Mouse (Mus musculus): ENCODE results near the gene Otud3.
"Not testable (repeated sequence)": the region's sequence is repeated elsewhere in the genome, so short reads cannot be mapped to it uniquely, and the experiment has no call there.

Otud3 gene

GRCm38 (mm10) chr4:138913797-138914196 is at the start of gene Otud3:
Gene Otud3 (minus strand): TSS chr4:138913945.
- DNase-seq (ENCODE audit: low read depth) = peak; percentile 87

- no peak for DNase-seq (ENCODE audit: low read depth)
These were observed 49.0 kb upstream of the Otud3 start for GRCm38 (mm10) chr4:138962719-138963118.

GRCm38 (mm10) chr4:138959926-138960325 is 46.2 kb upstream of the Otud3 start:
- DNase-seq (ENCODE audit: low read depth) = no peak

DNA sequence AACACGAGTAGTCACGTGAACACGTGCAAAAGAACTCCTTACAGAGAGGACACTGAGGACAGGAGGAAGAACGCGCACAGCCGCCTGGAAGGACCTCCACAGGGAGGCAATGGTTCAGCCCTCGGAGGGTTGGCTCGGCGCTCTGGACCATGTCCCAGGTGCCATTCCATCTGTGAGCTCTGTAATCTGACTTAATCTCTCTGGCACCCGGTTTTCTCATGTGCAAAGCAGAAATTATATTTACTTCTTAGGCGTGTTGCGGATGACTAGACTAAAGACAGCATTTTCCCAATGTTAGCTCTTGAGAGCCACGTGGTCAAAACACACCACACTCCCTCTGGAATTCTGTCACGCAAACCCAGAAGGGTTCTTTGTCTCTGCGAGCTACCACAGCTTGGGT is 45.4 kb upstream of the Otud3 start:
- DNase-seq (ENCODE audit: low read depth) = no peak

DNA sequence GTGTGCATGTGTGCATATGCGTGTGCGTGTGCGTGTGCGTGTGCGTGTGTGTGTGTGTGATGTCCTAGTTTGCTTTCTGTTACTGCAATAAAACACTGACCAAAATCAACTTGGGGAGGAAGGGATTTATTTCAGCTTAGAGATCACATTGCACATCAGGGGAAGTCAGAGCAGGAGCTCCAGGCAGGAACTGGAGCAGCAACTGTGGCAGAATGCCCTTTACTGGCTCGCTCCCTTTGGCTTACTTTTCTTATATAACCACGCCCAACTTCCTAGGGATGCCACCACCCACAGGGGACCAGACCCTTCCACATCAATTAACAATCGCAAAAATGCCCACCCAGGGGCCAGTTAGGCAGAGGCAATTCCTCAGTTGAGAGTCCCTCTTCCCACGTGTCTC is 44.9 kb upstream of the Otud3 start:
- no peak for DNase-seq (ENCODE audit: low read depth)

DNA sequence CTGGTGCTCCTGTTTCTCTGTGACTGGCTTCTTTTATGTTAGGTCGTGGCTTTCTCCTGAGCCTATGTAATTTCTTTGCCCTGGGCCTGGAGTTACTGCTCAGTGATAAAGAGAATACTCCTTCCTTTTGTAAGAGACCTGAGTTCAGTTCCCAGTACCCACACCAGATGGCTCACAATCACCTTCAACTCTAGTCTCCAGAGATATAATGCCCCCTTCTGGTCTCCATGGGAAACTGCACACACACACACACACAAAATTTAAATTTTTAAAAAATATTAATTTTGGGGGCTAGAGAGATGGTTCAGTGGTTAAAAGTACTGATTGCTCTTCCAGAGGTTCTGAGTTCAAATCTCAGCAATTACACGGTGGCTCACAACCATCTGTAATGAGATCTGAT is 34.5 kb upstream of the Otud3 start:
- DNase-seq (ENCODE audit: low read depth) = no peak

GRCm38 (mm10) chr4:138943730-138944129 is 30.0 kb upstream of the Otud3 start:
- DNase-seq (ENCODE audit: low read depth) = peak; percentile 89

DNA sequence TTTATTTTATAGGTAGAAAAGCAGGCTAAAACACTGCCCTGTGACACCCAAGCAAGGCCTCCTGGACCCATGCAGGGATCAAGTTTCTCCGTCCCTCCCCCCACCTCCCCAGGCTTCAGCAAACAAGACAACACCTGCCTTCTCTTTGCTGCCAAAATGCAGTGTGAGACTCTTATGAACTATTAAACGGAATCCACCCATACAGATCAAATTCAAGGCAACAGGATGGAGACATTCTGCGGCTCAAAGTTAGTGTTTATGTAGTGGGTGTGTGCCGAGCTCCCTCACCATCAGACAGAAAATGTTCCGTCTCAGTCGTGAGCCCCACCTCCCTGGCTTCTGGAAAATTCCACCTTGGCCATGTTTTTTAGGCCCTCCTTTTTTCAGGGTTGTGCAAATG is 28.2 kb upstream of the Otud3 start:
- no peak for DNase-seq (ENCODE audit: low read depth)

GRCm38 (mm10) chr4:138941401-138941800 is 27.7 kb upstream of the Otud3 start:
- DNase-seq (ENCODE audit: low read depth) = no peak

DNA sequence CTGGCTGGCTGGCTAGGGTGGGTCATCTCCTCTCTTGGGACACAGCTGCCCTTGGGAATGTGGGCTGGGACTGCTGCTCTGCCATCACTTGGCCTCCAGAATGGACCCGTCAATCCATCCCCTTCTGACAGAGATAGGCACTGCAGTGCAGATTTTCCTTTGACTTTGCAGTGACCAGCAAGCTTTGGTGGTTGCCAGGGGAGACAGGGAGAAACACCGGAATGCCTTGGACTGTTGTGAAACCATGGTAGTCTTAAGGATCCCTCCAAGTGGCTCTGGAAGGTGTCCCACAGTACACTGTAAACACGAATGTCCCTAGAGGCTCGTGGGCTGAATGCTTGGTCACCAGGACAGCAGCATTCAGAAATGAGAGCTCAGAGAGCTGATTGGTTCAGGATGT is 25.7 kb upstream of the Otud3 start:
- no peak for DNase-seq (ENCODE audit: low read depth)

- DNase-seq (ENCODE audit: low read depth) = no peak
These were observed 24.9 kb upstream of the Otud3 start for GRCm38 (mm10) chr4:138938495-138939269.

DNA sequence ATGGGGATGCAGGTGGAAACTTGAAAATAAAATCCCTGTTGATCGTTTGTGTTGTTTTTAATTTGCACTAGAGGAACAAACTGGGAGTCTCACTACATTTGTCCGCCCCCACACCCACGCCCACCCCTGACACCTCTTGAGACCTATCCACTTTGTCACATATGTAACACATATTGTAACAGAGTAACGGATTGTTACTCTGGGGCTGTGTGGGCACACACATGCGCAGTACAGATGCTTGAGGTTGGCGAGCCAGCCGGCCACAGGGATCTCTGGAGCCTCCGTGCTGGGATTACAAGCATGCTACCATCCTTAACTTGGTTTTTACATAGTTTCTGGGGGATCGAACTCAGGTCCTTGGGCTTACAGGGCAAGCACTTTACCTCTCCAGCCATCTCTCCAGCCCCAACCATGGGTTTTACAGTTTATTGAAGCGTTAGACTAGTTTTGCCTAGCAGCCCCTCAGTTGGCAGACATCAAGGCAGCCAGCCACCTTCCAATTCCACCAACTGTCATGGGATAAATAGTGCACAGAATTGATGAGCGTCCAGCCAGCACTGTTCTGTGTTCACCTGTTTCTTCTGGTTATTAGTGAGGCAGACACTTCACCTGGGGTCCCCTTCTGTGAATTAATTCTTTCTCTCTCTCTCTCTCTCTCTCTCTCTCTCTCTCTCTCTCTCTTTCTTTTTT is 20.9 kb upstream of the Otud3 start:
- DNase-seq (ENCODE audit: low read depth) = no peak

GRCm38 (mm10) chr4:138933862-138934261 is 20.1 kb upstream of the Otud3 start:
- DNase-seq (ENCODE audit: low read depth) = no peak

GRCm38 (mm10) chr4:138925561-138925960 is 11.8 kb upstream of the Otud3 start:
- DNase-seq (ENCODE audit: low read depth) = no peak

DNA sequence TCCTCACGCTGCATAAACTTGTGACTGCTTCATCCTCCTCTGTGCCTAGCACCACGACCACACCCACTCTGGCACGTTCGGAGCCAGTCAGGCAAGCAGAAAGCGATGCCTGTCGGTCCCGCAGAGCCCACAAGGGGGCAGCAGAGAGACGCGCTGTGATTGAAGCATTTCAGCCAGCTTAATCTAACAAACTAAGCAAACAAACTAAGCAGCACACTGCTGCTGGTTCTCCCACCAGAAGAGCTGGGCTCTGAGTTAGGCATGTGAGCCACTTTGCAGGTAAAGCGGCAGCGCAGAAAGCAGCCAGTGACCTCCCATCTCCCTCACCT is 8.3 kb upstream of the Otud3 start:
- peak; percentile 80 for DNase-seq (ENCODE audit: low read depth)

GRCm38 (mm10) chr4:138921254-138922130 is 7.7 kb upstream of the Otud3 start:
- no peak for DNase-seq (ENCODE audit: low read depth)

DNA sequence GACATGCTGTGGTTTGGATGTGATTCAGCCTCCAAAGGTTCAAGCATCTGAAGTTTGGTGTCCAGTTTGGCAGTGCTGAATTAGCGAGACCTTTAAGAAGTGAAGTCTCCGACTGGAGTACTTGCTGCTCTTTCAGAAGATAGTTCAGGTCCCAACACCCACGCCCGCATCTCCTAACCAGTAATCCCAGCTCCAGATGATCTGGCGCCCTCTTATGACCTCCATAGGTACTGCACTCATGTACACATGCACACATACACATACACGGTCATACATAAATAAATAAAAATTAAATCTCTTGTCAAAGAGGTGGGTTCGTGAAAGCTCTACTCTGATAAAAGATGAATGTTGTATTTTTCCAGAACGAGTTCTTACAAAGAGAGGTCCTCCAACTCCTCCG is 3.5 kb upstream of the Otud3 start:
- no peak for DNase-seq (ENCODE audit: low read depth)

- peak; percentile 10 for DNase-seq (ENCODE audit: low read depth)
These were observed 481 bp downstream of the Otud3 start for GRCm38 (mm10) chr4:138913141-138913787.

DNA sequence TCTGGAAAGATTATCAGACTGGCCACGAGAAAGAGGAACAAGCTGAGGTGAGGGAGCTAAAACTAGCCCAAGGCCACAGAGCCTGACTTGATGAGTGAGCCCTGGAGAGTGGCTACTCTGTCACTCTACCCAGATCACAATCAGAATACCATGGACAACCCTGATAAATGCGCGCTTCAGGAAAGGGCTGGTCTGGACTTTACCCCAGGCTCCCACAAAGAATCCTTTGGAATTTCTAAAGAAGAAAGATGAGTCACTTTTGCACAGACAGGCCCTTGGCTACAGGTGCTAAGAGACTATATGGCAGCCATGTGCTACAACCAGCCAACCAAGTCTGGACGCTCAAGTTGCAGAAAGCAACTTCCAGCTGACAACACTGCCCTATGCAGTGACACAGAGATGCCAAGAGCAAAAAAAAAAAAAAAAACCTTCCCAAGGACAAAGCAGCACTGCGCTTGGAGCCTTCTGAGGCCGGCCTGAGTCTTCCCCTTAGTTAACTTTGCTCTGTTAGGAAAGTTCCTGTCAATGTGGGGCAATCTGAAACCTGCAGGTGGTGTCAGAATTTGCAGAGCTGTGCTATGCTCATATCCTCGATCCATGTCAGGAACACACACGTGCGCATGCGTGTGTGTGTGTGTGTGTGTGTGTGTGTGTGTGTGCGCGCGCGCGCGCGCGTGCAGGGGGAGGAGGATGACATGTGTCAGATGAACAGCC is 8.0 kb downstream of the Otud3 start:
- DNase-seq (ENCODE audit: low read depth) = no peak

GRCm38 (mm10) chr4:138899361-138899760 is 14.4 kb downstream of the Otud3 start:
- no peak for DNase-seq (ENCODE audit: low read depth)

DNA sequence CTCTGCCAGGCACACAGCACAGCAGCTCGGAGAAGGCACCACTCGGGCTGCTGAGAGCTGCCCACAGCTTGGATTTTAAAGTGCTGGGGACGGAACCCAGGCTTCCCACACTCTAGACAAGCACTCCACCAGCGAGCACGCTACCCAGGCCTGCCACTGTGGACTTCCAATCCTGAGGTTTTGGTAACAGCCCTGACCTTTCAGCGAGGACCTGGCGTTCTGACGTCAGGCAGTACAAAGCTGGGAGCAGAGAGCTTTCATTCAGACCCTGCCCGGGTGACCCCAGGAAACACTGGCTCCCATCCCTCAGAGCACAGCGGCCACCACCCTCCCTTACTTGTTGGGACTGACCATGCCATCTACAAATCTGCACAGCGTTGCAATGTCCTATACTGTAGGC is 20.0 kb downstream of the Otud3 start:
- DNase-seq (ENCODE audit: low read depth) = not testable (repeated sequence)

- no peak for DNase-seq (ENCODE audit: low read depth)
These were observed 21.1 kb downstream of the Otud3 start for GRCm38 (mm10) chr4:138892655-138893054.
